Mouse (Mus musculus) ES-Bruce4 (cell line): ENCODE results near the gene Setd1b.

ENCODE experiments used
- CTCF ChIP-seq: IDR thresholded peaks from one replicate; pipeline ENCODE4 v1.8.1; 2011; ENCODE audit warnings: low read depth, low read length
- POLR2A ChIP-seq: IDR thresholded peaks from one replicate; pipeline ENCODE4 v1.8.1; 2011; ENCODE audit warnings: low read length; ENCODE audit not compliant: insufficient read depth

DNA sequence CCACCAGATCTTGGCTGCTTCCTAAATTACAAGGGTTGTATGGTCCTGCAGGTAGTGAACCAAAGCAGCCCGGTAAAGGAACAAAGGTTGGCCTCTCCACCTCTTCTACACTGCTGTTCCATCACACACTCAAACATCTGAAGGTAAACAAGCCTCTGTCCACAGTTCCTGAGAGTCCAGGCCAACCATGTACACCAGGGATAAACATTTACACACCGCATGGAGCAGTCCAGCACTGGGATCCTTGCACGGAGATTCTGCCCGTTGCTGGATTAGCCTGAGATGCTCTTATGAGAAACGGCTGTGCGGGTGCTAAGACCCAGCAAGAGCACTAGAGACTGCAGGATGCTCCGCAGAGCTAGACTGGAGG is 59.5 kb downstream of the Setd1b start:
- TF ChIP-seq POLR2A (no peak), CTCF (no peak)
